Mouse (Mus musculus) forebrain, embryonic 10.5 days (tissue): ENCODE data around the gene Olfr288. TPM values are rescaled to one million over a fixed set of nuclear protein-coding genes. Genes with fewer than 3 reads are reported as not detected.

Experiments
- DNase-seq: peaks from one replicate; pipeline ENCODE4 v3.0.0-alpha.2; 2017; ENCODE audit warnings: low spot score; ENCODE audit errors: extremely low spot score
- H3K27ac ChIP-seq: fragments of 300-500 bp; sonication (generic); 2 replicates; pipeline ENCODE4 v1.5.1; 2016; ENCODE audit warnings: mild to moderate bottlenecking
- H3K27me3 ChIP-seq: fragments of 300-500 bp; sonication (generic); 2 replicates; pipeline ENCODE4 v1.6.1; 2016; ENCODE audit warnings: mild to moderate bottlenecking; ENCODE audit not compliant: poor library complexity, severe bottlenecking
- H3K36me3 ChIP-seq: fragments of 300-500 bp; sonication (generic); replicated peaks from 2 replicates; pipeline ENCODE4 v1.6.1; 2016; ENCODE audit warnings: mild to moderate bottlenecking, moderate library complexity
- H3K4me1 ChIP-seq: fragments of 300-500 bp; sonication (generic); 2 replicates; pipeline ENCODE4 v1.6.1; 2016
- H3K4me3 ChIP-seq: fragments of 300-500 bp; sonication (generic); 2 replicates; pipeline ENCODE4 v1.5.1; 2016; ENCODE audit warnings: mild to moderate bottlenecking, moderate library complexity
- H3K9me3 ChIP-seq: fragments of 300-500 bp; sonication (generic); 2 replicates; pipeline ENCODE4 v1.6.1; 2016; ENCODE audit warnings: mild to moderate bottlenecking, moderate library complexity
- WGBS: fragments of 180-500 bp; shearing (Covaris S2); methylation state at CpG from one replicate; pipeline ENCODE4 v1.1.7; 2016; 5-methylcytosine and 5-hydroxymethylcytosine counted together
- polyA plus RNA-seq: library from polyadenylated mRNA; unstranded; fragments of >200 nt; fragmentation: Nextera tagmentation; extraction: Ambion mirVana; gene quantifications from 2 replicates; pipeline ENCODE4 v1.2.1, GENCODE M21; 2016

Gene Olfr288
- polyA plus RNA-seq, 1 experiment from 2014 or later = not detected

GRCm38 (mm10) chr15:98157253-98157652, 38.1 kb downstream of the Olfr288 start:
- WGBS = 78% methylated on average over 1 of the region's 1 CpGs
- Histone ChIP-seq H3K27ac (no peak overlapping the region), H3K9me3 (no peaks in the 10 kb centered on the region), H3K27me3 (no peaks in the 10 kb centered on the region), H3K4me1 (peaks cover 23% of the 10 kb centered on the region), H3K4me3 (no peak overlapping the region), H3K36me3 (no peaks in the 10 kb centered on the region)
- DNase-seq = no peak

- Histone ChIP-seq H3K36me3 (no peaks in the 10 kb centered on the region), H3K9me3 (no peaks in the 10 kb centered on the region), H3K4me3 (no peak overlapping the region), H3K27ac (no peak overlapping the region), H3K4me1 (peaks cover 16% of the 10 kb centered on the region), H3K27me3 (no peaks in the 10 kb centered on the region)
- no peak for DNase-seq
- 83% methylated on average over 4 of the region's 4 CpGs for WGBS
Observed at GRCm38 (mm10) chr15:98155944-98156343, 39.4 kb downstream of the Olfr288 start.

GRCm38 (mm10) chr15:98155272-98155671, 40.1 kb downstream of the Olfr288 start:
- Histone ChIP-seq H3K27ac (no peak overlapping the region), H3K36me3 (no peaks in the 10 kb centered on the region), H3K4me1 (peaks cover 10% of the 10 kb centered on the region), H3K4me3 (no peak overlapping the region), H3K9me3 (no peaks in the 10 kb centered on the region), H3K27me3 (no peaks in the 10 kb centered on the region)
- no peak for DNase-seq
- 96% methylated on average over 5 of the region's 5 CpGs for WGBS

GRCm38 (mm10) chr15:98154631-98155030, 40.7 kb downstream of the Olfr288 start:
- Histone ChIP-seq H3K36me3 (no peaks in the 10 kb centered on the region), H3K27me3 (no peaks in the 10 kb centered on the region), H3K4me3 (no peak overlapping the region), H3K9me3 (no peaks in the 10 kb centered on the region), H3K4me1 (peaks cover 7% of the 10 kb centered on the region), H3K27ac (no peak overlapping the region)
- no peak for DNase-seq
- 83% methylated on average over 3 of the region's 3 CpGs for WGBS

- WGBS = 68% methylated on average over 4 of the region's 4 CpGs
- H3K27me3 ChIP-seq = no peaks in the 10 kb centered on the region
- no peak overlapping the region for H3K4me3 ChIP-seq
- H3K27ac ChIP-seq = no peak overlapping the region
- peaks cover 7% of the 10 kb centered on the region for H3K4me1 ChIP-seq
- no peaks in the 10 kb centered on the region for H3K9me3 ChIP-seq
- H3K36me3 ChIP-seq = no peaks in the 10 kb centered on the region
- no peak for DNase-seq
Observed at GRCm38 (mm10) chr15:98154146-98154545, 41.2 kb downstream of the Olfr288 start.

- no peaks in the 10 kb centered on the region for H3K9me3 ChIP-seq
- DNase-seq = no peak
- peaks cover 7% of the 10 kb centered on the region for H3K4me1 ChIP-seq
- WGBS = 36% methylated on average over 3 of the region's 3 CpGs
- H3K36me3 ChIP-seq = no peaks in the 10 kb centered on the region
- H3K4me3 ChIP-seq = no peak overlapping the region
- no peak overlapping the region; the same call in 1 of the 2 replicates for H3K27ac ChIP-seq
- no peaks in the 10 kb centered on the region for H3K27me3 ChIP-seq
Observed at GRCm38 (mm10) chr15:98153625-98154024, 41.7 kb downstream of the Olfr288 start.

GRCm38 (mm10) chr15:98152916-98153315, 42.4 kb downstream of the Olfr288 start:
- peaks cover 7% of the 10 kb centered on the region for H3K4me1 ChIP-seq
- no peak overlapping the region for H3K27ac ChIP-seq
- no peak for DNase-seq
- H3K27me3 ChIP-seq = no peaks in the 10 kb centered on the region
- no peaks in the 10 kb centered on the region for H3K36me3 ChIP-seq
- 68% methylated on average over 7 of the region's 7 CpGs for WGBS
- H3K4me3 ChIP-seq = no peak overlapping the region
- no peaks in the 10 kb centered on the region for H3K9me3 ChIP-seq

- no peak overlapping the region for H3K4me3 ChIP-seq
- no peaks in the 10 kb centered on the region for H3K36me3 ChIP-seq
- H3K9me3 ChIP-seq = no peaks in the 10 kb centered on the region
- peaks cover 24% of the 10 kb centered on the region for H3K4me1 ChIP-seq
- H3K27me3 ChIP-seq = no peaks in the 10 kb centered on the region
- no peak for DNase-seq
- no peak overlapping the region for H3K27ac ChIP-seq
- WGBS = 82% methylated on average over 10 of the region's 10 CpGs
Observed at GRCm38 (mm10) chr15:98149166-98149602, 46.2 kb downstream of the Olfr288 start.

GRCm38 (mm10) chr15:98148356-98148755, 47.0 kb downstream of the Olfr288 start:
- Histone ChIP-seq H3K36me3 (no peaks in the 10 kb centered on the region), H3K27me3 (no peaks in the 10 kb centered on the region), H3K9me3 (no peaks in the 10 kb centered on the region), H3K27ac (no peak overlapping the region), H3K4me3 (no peak overlapping the region), H3K4me1 (peaks cover 22% of the 10 kb centered on the region)
- WGBS = 90% methylated on average over 3 of the region's 3 CpGs
- no peak for DNase-seq

GRCm38 (mm10) chr15:98145559-98146181, 49.7 kb downstream of the Olfr288 start:
- DNase-seq = peak; percentile 91
- no peaks in the 10 kb centered on the region for H3K27me3 ChIP-seq
- under 1% methylated on average over 38 of the region's 38 CpGs for WGBS
- H3K4me1 ChIP-seq = peaks cover 18% of the 10 kb centered on the region
- H3K4me3 ChIP-seq = peak overlapping the region; percentile 93
- peak overlapping the region; percentile 93 for H3K27ac ChIP-seq
- no peaks in the 10 kb centered on the region for H3K9me3 ChIP-seq
- peaks cover 18% of the 10 kb centered on the region for H3K36me3 ChIP-seq

GRCm38 (mm10) chr15:98144861-98145507, 50.4 kb downstream of the Olfr288 start:
- 1% methylated on average over 36 of the region's 36 CpGs for WGBS
- H3K27ac ChIP-seq = peak overlapping the region; percentile 93

GRCm38 (mm10) chr15:98142515-98142914, 52.8 kb downstream of the Olfr288 start:
- DNase-seq = no peak
- Histone ChIP-seq H3K9me3 (no peaks in the 10 kb centered on the region), H3K27me3 (no peaks in the 10 kb centered on the region), H3K4me1 (peaks cover 23% of the 10 kb centered on the region), H3K27ac (no peak overlapping the region), H3K36me3 (peaks cover 47% of the 10 kb centered on the region), H3K4me3 (no peak overlapping the region)
- WGBS = 85% methylated on average over 10 of the region's 10 CpGs

More at GRCm38 (mm10) chr15:98144861-98145507, 50.4 kb downstream of the Olfr288 start:
- Histone ChIP-seq H3K9me3 (no peaks in the 10 kb centered on the region), H3K27me3 (no peaks in the 10 kb centered on the region), H3K4me1 (peaks cover 18% of the 10 kb centered on the region), H3K4me3 (peak overlapping the region; percentile 93), H3K36me3 (peaks cover 25% of the 10 kb centered on the region)
- DNase-seq = peak; percentile 36

- Histone ChIP-seq H3K27me3 (no peaks in the 10 kb centered on the region), H3K9me3 (no peaks in the 10 kb centered on the region), H3K36me3 (peaks cover 63% of the 10 kb centered on the region), H3K27ac (no peak overlapping the region), H3K4me3 (no peak overlapping the region), H3K4me1 (peaks cover 19% of the 10 kb centered on the region)
- WGBS = 90% methylated on average over 5 of the region's 5 CpGs
- DNase-seq = no peak
Observed at GRCm38 (mm10) chr15:98140809-98141208, 54.5 kb downstream of the Olfr288 start.
